Mouse (Mus musculus) cerebellum, adult 2 months (tissue): Measurements from ENCODE around the gene Sav1. TPM values are rescaled to one million over a fixed set of nuclear protein-coding genes. Genes with fewer than 3 reads are reported as not detected.
A peak's percentile ranks its signal among the peaks of the same experiment; 100 is the strongest.

ENCODE experiments used
- DNase-seq, 2 experiments: peaks; one replicate each; pipeline ENCODE4 v3.0.0; 2021
- H3K27ac ChIP-seq: fragments of 200-500 bp; 2 replicates; pipeline ENCODE4 v1.5.1; 2012; ENCODE audit warnings: low read length, control low read depth, inconsistent platforms; ENCODE audit not compliant: insufficient read depth
- H3K27me3 ChIP-seq: fragments of 200-500 bp; 2 replicates; pipeline ENCODE4 v1.6.1; 2012; ENCODE audit warnings: inconsistent platforms, mild to moderate bottlenecking, low read length, moderate library complexity; ENCODE audit not compliant: control insufficient read depth, insufficient read depth
- H3K4me1 ChIP-seq: fragments of 200-500 bp; 2 replicates; pipeline ENCODE4 v1.6.1; 2011; ENCODE audit warnings: low read length; ENCODE audit not compliant: control insufficient read depth, insufficient read depth
- H3K4me3 ChIP-seq: fragments of 200-500 bp; replicated peaks from 2 replicates; pipeline ENCODE3; 2011; ENCODE audit warnings: mild to moderate bottlenecking, low read depth, low read length, control low read depth; ENCODE audit not compliant: insufficient read depth
- CTCF ChIP-seq: fragments of 200-500 bp; IDR thresholded peaks from 2 replicates; pipeline ENCODE4 v1.5.1; 2011; ENCODE audit warnings: low read depth, mild to moderate bottlenecking, control low read depth, low read length, moderate library complexity, borderline replicate concordance; ENCODE audit not compliant: insufficient read depth
- POLR2A ChIP-seq: fragments of 200-500 bp; IDR thresholded peaks from 2 replicates; pipeline ENCODE4 v1.6.1; 2011; ENCODE audit warnings: low read length, control low read depth, borderline replicate concordance; ENCODE audit not compliant: insufficient read depth
- WGBS: fragments of 180-500 bp; shearing (Covaris S2); methylation state at CpG from one replicate; pipeline ENCODE4 v1.1.7; 2018; 5-methylcytosine and 5-hydroxymethylcytosine counted together
- polyA plus RNA-seq: library from polyadenylated mRNA; depleted of rRNA; stranded (reverse); fragments of >200 nt; gene quantifications from 2 replicates; pipeline ENCODE4 v1.2.3, GENCODE M21; 2012

Sav1 gene
- polyA plus RNA-seq, 1 experiment, result 20.8 TPM

- WGBS, result 51% methylated on average over 1 of the region's 1 CpGs
- no peak overlapping the region for H3K4me3 ChIP-seq
- DNase-seq, result no peak
- H3K27me3 ChIP-seq, result no peaks in the 10 kb centered on the region
- no peaks in the 10 kb centered on the region for H3K4me1 ChIP-seq
- TF ChIP-seq CTCF (no peak), POLR2A (no peak)
- H3K27ac ChIP-seq, result no peak overlapping the region
Observed at GRCm38 (mm10) chr12:69941655-69942329, 45.0 kb downstream of the Sav1 start.

GRCm38 (mm10) chr12:69939291-69939690, 47.5 kb downstream of the Sav1 start:
- H3K4me1 ChIP-seq, result no peaks in the 10 kb centered on the region
- no peak overlapping the region for H3K4me3 ChIP-seq
- no peak overlapping the region for H3K27ac ChIP-seq
- no peaks in the 10 kb centered on the region for H3K27me3 ChIP-seq
- DNase-seq, result no peak
- TF ChIP-seq CTCF (0 out of 2 replicates have a peak, but pooled peaks have one; percentile 4), POLR2A (no peak)
- WGBS, result 64% methylated on average over 2 of the region's 2 CpGs

- 73% methylated on average over 5 of the region's 5 CpGs for WGBS
- H3K27ac ChIP-seq, result no peak overlapping the region
- TF ChIP-seq CTCF (no peak), POLR2A (no peak)
- no peak for DNase-seq
- H3K27me3 ChIP-seq, result no peaks in the 10 kb centered on the region
- H3K4me1 ChIP-seq, result no peaks in the 10 kb centered on the region
- H3K4me3 ChIP-seq, result no peak overlapping the region
Observed at GRCm38 (mm10) chr12:69937731-69938130, 49.1 kb downstream of the Sav1 start.

GRCm38 (mm10) chr12:69926716-69927115, 60.1 kb downstream of the Sav1 start:
- Histone ChIP-seq H3K27ac (no peak overlapping the region), H3K27me3 (no peaks in the 10 kb centered on the region), H3K4me1 (peaks cover 5% of the 10 kb centered on the region), H3K4me3 (no peak overlapping the region)
- no peak for TF ChIP-seq POLR2A
- TF ChIP-seq CTCF, result no peak
- WGBS, result 50% methylated on average over 7 of the region's 7 CpGs
- no peak for DNase-seq

GRCm38 (mm10) chr12:69924012-69924411, 62.8 kb downstream of the Sav1 start:
- no peak overlapping the region for H3K4me3 ChIP-seq
- peaks cover 5% of the 10 kb centered on the region for H3K4me1 ChIP-seq
- no peak overlapping the region for H3K27ac ChIP-seq
- peak; percentile 60 for TF ChIP-seq CTCF
- TF ChIP-seq POLR2A, result no peak
- WGBS, result 20% methylated on average over 5 of the region's 5 CpGs
- DNase-seq, result no peak
- H3K27me3 ChIP-seq, result no peaks in the 10 kb centered on the region

GRCm38 (mm10) chr12:69923603-69924002, 63.2 kb downstream of the Sav1 start:
- H3K27ac ChIP-seq, result no peak overlapping the region
- peaks cover 5% of the 10 kb centered on the region for H3K4me1 ChIP-seq
- H3K27me3 ChIP-seq, result no peaks in the 10 kb centered on the region
- H3K4me3 ChIP-seq, result no peak overlapping the region
- no peak for DNase-seq
- TF ChIP-seq CTCF, result no peak
- no peak for TF ChIP-seq POLR2A
- WGBS, result 78% methylated on average over 3 of the region's 3 CpGs

- Histone ChIP-seq H3K27ac (no peak overlapping the region), H3K27me3 (no peaks in the 10 kb centered on the region), H3K4me1 (peaks cover 5% of the 10 kb centered on the region), H3K4me3 (no peak overlapping the region)
- TF ChIP-seq CTCF (no peak), POLR2A (no peak)
- DNase-seq, result no peak
- 87% methylated on average over 3 of the region's 3 CpGs for WGBS
Observed at GRCm38 (mm10) chr12:69923128-69923527, 63.7 kb downstream of the Sav1 start.

GRCm38 (mm10) chr12:69922099-69922498, 64.7 kb downstream of the Sav1 start:
- 95% methylated on average over 1 of the region's 1 CpGs for WGBS
- DNase-seq, result no peak
- TF ChIP-seq CTCF (no peak), POLR2A (no peak)
- H3K4me1 ChIP-seq, result peaks cover 4% of the 10 kb centered on the region
- H3K27ac ChIP-seq, result no peak overlapping the region
- H3K4me3 ChIP-seq, result no peak overlapping the region
- no peaks in the 10 kb centered on the region for H3K27me3 ChIP-seq
